Mouse (Mus musculus) cerebellum, adult 2 months (tissue): ENCODE measurements around the gene Son.

Experiments
- CTCF ChIP-seq: fragments of 200-500 bp; IDR thresholded peaks from 2 replicates; pipeline ENCODE4 v1.5.1; 2011; ENCODE audit warnings: low read depth, mild to moderate bottlenecking, control low read depth, low read length, moderate library complexity, borderline replicate concordance; ENCODE audit not compliant: insufficient read depth
- POLR2A ChIP-seq: fragments of 200-500 bp; IDR thresholded peaks from 2 replicates; pipeline ENCODE4 v1.6.1; 2011; ENCODE audit warnings: low read length, control low read depth, borderline replicate concordance; ENCODE audit not compliant: insufficient read depth

DNA sequence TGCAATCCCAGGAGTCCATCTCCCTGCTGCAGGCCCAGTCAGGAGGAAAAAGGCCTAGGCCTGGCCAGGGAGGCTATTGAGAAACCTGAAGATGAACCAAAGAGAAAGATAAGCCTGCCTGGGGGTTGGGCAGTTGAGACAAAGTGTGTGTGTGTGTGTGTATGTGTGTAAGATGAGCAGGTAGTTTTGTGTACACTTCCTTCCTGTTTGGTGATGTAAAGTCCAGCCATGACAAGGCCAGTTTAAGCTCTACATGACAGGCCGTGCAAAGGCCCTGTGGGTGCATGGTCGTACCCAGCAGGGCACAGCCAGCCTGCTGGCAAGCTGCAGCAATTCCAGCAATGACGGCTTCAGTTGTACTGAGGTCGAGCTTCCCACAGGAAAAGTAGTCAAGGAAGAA lies 17.6 kb upstream of the Son start:
- TF ChIP-seq POLR2A (no peak), CTCF (no peak)
